Mouse (Mus musculus): Measurements from ENCODE around the gene Spata19. TPM values are rescaled to one million over a fixed set of nuclear protein-coding genes. Genes with fewer than 3 reads are reported as not detected.

The Spata19 gene
- polyA plus RNA-seq, 1 experiment = not detected

DNA sequence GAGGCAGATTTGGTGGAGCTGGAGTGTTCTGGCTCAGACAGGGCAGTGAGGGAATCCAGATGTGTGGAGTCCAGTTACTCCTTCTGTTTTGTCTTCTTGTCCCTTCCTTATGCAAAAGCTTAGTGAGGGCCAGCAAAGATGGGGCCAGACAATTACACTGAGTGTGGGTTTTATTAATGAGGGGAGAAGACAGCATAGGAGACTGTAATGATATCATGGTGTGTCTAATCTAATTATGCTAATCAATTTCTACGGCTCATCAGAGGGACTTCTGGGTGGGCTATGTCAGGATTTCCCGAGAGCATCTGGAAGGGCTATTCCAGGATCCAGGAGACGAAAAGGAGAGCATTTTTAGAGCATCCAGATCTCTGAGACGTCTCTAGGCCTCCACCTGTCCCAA, 32.0 kb downstream of the Spata19 start:
- Histone ChIP-seq H3K4me1 (ENCODE audit: control insufficient read depth, insufficient read depth, low read length) (no peaks in the 10 kb centered on the region), H3K27ac (ENCODE audit: insufficient read depth, low read depth, low read length) (no peak overlapping the region), H3K4me3 (ENCODE audit: insufficient read depth, low read length) (no peak overlapping the region)
- TF ChIP-seq POLR2A (IDR thresholded peaks at IDR 0.05; ENCODE audit: borderline replicate concordance, low read depth, low read length) (no peak), CTCF (IDR thresholded peaks at IDR 0.05; ENCODE audit: low read depth, low read length) (no peak)

DNA sequence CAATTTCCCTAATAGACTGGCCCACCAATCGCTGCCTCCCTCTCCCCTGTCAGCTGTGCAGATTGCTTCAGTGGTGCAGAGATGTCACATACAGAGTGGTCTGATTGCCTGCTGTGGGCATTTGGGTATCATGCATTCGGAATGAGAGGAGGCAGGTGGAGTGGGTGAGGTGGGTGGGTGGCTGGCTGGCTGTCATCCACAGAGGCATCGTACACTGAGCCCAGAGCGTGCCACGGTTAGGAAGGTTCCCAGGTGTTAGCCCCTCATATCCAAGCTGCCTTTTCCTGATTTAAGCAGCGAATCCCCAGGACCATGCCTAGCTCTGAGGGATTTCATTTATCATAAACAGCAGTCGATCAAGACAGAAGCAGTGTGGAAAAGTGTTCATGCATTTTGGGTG, 36.7 kb downstream of the Spata19 start:
- no peaks in the 10 kb centered on the region for H3K4me1 ChIP-seq (ENCODE audit: control insufficient read depth, insufficient read depth, low read length)
- H3K27ac ChIP-seq (ENCODE audit: insufficient read depth, low read depth, low read length) = no peak overlapping the region
- TF ChIP-seq POLR2A (IDR thresholded peaks at IDR 0.05; ENCODE audit: borderline replicate concordance, low read depth, low read length) (no peak), CTCF (IDR thresholded peaks at IDR 0.05; ENCODE audit: low read depth, low read length) (no peak)
- no peak overlapping the region for H3K4me3 ChIP-seq (ENCODE audit: insufficient read depth, low read length)

DNA sequence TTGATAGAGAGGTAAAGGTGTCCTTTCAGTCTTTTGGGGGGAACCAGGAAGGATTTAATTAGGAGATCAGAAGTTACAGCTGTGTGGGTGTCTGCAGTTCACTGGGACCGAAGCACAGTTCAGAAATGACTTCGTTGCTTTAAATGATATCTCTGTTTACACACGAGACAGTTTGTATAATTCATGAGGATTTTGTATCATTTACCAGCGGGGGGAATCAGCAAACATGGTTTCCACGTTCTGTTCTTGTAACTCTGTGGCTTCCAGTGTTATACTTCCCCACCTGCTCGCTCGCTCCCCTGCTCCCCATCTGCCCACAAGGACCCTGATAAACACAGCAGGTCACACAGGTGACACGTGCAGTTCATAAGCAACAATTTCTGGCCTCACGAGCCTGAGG, 39.3 kb downstream of the Spata19 start:
- no peak for TF ChIP-seq POLR2A (IDR thresholded peaks at IDR 0.05; ENCODE audit: borderline replicate concordance, low read depth, low read length)
- no peak for TF ChIP-seq CTCF (IDR thresholded peaks at IDR 0.05; ENCODE audit: low read depth, low read length)
- Histone ChIP-seq H3K27ac (ENCODE audit: insufficient read depth, low read depth, low read length) (no peak overlapping the region), H3K4me1 (ENCODE audit: control insufficient read depth, insufficient read depth, low read length) (no peaks in the 10 kb centered on the region), H3K4me3 (ENCODE audit: insufficient read depth, low read length) (no peak overlapping the region)

DNA sequence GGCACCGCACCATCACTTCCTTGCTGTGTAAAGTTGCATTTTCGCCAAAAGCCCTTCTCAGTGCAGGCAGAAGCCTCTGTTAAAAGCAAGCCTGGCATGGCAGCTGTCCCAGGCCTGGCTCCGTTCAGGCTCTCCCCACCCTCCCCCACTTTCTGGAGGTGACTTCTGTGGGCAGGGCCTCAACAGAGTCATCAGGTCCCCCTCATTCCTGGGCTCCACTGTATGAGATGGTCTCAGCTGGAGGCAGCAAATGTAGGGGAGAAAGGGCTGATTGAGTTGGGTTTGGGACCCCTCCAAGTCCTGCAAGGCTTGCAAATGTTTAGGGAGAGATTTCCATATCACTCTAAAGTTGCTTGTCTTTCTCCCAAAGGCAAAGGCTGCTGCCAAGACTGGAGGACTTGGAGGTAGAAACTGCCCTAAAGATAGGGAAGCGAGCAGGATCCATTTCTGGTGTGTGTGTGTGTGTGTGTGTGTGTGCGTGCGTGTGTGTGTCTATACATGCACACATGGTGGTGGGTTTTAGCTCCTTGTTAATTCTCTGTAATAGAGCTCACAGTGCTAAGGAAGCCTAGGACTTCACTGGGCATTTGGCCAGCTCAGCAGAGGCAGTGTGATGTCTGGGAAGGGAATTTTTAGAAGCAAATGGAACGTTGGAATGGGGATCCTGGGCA, 40.9 kb downstream of the Spata19 start:
- Histone ChIP-seq H3K4me1 (ENCODE audit: control insufficient read depth, insufficient read depth, low read length) (no peaks in the 10 kb centered on the region), H3K4me3 (ENCODE audit: insufficient read depth, low read length) (no peak overlapping the region), H3K27ac (ENCODE audit: insufficient read depth, low read depth, low read length) (no peak overlapping the region)
- TF ChIP-seq POLR2A (IDR thresholded peaks at IDR 0.05; ENCODE audit: borderline replicate concordance, low read depth, low read length) (no peak), CTCF (IDR thresholded peaks at IDR 0.05; ENCODE audit: low read depth, low read length) (no peak)

DNA sequence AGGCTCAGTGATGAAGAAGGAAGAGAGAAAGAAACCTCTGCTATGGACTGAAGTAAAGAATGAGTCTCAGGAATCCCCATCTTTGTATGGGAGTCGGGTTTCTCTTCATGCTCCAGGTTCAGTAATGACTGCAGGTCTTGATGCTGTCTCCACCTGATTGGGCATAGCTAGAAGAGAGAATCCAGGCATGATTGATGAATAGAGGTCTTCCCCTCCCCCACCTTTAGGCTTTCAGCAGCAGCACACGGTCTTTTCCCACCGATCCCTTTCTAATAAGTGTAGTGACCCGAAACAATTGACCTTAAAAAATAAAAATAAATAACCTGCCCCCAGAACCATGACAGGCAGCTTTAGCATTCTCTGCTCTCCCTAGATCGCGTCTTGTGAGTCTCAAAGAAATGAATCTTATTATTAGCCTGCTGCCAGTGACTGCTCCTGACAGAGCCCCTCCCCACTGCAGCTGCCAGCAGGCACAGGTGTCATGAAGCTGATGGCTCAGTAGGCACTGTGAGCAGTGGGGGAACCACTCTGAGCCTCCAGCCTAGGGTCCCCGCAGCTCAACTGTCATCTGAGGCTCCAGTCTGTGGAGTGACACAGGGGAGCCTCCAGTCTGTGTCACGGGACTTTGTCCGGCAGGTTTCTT, 53.3 kb downstream of the Spata19 start:
- TF ChIP-seq POLR2A (IDR thresholded peaks at IDR 0.05; ENCODE audit: borderline replicate concordance, low read depth, low read length) = no peak
- TF ChIP-seq CTCF (IDR thresholded peaks at IDR 0.05; ENCODE audit: low read depth, low read length) = no peak

More for the DNA sequence above, 53.3 kb downstream of the Spata19 start:
- H3K4me3 ChIP-seq (ENCODE audit: insufficient read depth, low read length) = no peak overlapping the region
- H3K27ac ChIP-seq (ENCODE audit: insufficient read depth, low read depth, low read length) = no peak overlapping the region
- no peaks in the 10 kb centered on the region for H3K4me1 ChIP-seq (ENCODE audit: control insufficient read depth, insufficient read depth, low read length)

Other genes starting within 250 kb of the Spata19 start
- gene Jam3, start 241.4 kb upstream of the Spata19 start, polyA plus RNA-seq (2012; ENCODE audit: insufficient read depth, insufficient read length, missing spikeins) = not detected in 2 replicates
- gene Igsf9b, start 97.6 kb upstream of the Spata19 start, polyA plus RNA-seq (2012; ENCODE audit: insufficient read depth, insufficient read length, missing spikeins) = 0.05 TPM in 1 of 2 replicates, not detected in the other

Data from bone marrow macrophage, adult 2 months (primary cell).